Mouse (Mus musculus): ENCODE results near the gene Rrp36. TPM values are rescaled to one million over a fixed set of nuclear protein-coding genes. Genes with fewer than 3 reads are reported as not detected.

The Rrp36 gene
- polyA plus RNA-seq, 2 experiments: 11.4 to 20.3 TPM

DNA sequence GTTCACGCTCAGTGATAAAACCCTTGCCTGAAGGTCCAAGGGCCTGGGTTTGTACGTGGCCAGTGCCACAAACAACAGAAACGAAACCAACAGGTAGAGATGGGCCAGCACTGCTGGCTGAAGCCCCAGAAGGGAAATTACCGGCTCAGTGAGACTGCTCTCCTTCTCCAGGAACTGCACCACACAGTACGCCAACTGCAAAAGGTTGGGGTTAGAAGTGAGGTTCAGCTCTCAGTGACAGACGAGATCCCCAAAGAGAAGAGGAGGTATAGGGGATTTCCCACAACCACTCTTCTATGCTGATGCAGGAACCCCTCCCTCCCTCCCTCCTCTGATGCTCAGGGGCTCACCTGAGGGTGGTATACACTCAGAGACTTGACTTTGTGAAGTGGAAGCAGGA lies 11.8 kb upstream of the Rrp36 start:
- no peak overlapping the region for H3K27ac ChIP-seq
- H3K4me1 ChIP-seq (replicated peaks; ENCODE audit: control insufficient read depth in 2 of 2, insufficient read depth in 2 of 2, low read length in 1 of 2): peaks cover 5 to 9% of the 10 kb centered on the region in 2 experiments
- no peak overlapping the region for H3K9ac ChIP-seq (replicated peaks)
- WGBS (ENCODE audit: insufficient replicate concordance): 78% methylated on average over 6 of the region's 6 CpGs
- no peak overlapping the region for H3K4me3 ChIP-seq (ENCODE audit: insufficient read depth in 1 of 2, low read depth in 2 of 2, low read length in 2 of 2)
- DNase-seq (ENCODE audit: low read depth in 3 of 3, low spot score in 3 of 3): no peak
- H3K9me3 ChIP-seq (ENCODE audit: control insufficient read depth, low read length): no peaks in the 10 kb centered on the region
- H3K4me2 ChIP-seq (ENCODE audit: low read depth): no peak overlapping the region
- no peaks in the 10 kb centered on the region for H3K27me3 ChIP-seq (ENCODE audit: control insufficient read depth, insufficient read depth, low read length)
- no peak for TF ChIP-seq EP300 (IDR thresholded peaks at IDR 0.05; ENCODE audit: low read depth)
- TF ChIP-seq CTCF (IDR thresholded peaks at IDR 0.05; ENCODE audit: low read depth): no peak
- H3K36me3 ChIP-seq (replicated peaks; ENCODE audit: control insufficient read depth, insufficient read depth, low read depth): peaks cover 11% of the 10 kb centered on the region
- ATAC-seq (ENCODE audit: insufficient read depth): no peak

- DNase-seq (ENCODE audit: low read depth in 3 of 3, low spot score in 3 of 3) (no peak), ATAC-seq (ENCODE audit: insufficient read depth) (no peak)
- Histone ChIP-seq H3K4me1 (replicated peaks; ENCODE audit: control insufficient read depth in 2 of 2, insufficient read depth in 2 of 2, low read length in 1 of 2) (peaks cover 14 to 19% of the 10 kb centered on the region in 2 experiments), H3K27me3 (ENCODE audit: control insufficient read depth, insufficient read depth, low read length) (no peaks in the 10 kb centered on the region), H3K4me3 (ENCODE audit: insufficient read depth in 1 of 2, low read depth in 2 of 2, low read length in 2 of 2) (no peak overlapping the region), H3K36me3 (replicated peaks; ENCODE audit: control insufficient read depth, insufficient read depth, low read depth) (peaks cover 11% of the 10 kb centered on the region), H3K27ac (no peak overlapping the region), H3K4me2 (ENCODE audit: low read depth) (no peak overlapping the region), H3K9me3 (ENCODE audit: control insufficient read depth, low read length) (no peaks in the 10 kb centered on the region), H3K9ac (replicated peaks) (no peak overlapping the region)
- WGBS (ENCODE audit: insufficient replicate concordance): 84% methylated on average over 16 of the region's 16 CpGs
- TF ChIP-seq CTCF (IDR thresholded peaks at IDR 0.05; ENCODE audit: low read depth): no peak
- no peak for TF ChIP-seq EP300 (IDR thresholded peaks at IDR 0.05; ENCODE audit: low read depth)
Observed at GRCm38 (mm10) chr17:46682654-46683389, 8.7 kb upstream of the Rrp36 start.

DNA sequence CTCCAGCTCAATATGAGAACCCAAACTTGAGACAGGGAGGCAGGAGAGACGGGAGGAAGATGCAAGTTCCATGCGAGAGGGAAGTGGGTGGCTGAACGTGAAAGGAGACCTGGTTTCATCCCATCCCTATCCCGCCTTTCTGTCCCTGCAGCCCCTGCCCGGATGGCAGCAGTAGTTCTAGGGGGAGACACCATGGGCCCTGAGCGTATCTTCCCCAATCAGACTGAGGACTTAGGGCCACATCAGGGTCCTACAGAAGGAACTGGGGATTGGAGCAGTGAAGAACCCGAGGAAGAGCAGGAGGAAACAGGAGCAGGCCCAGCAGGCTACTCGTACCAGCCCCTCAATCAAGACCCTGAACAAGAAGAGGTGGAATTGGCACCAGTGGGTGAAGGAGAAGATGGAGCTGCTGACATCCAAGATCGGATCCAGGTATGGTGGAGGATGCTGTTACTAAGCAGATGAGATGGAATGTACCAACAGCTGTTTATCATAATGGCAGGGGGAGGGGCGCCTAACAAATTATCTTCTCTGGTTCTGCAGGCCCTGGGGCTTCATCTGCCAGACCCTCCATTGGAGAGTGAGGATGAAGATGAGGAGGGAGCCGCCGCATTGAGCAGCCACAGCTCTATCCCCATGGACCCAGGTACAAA lies 7.4 kb upstream of the Rrp36 start:
- Histone ChIP-seq H3K4me3 (ENCODE audit: insufficient read depth in 1 of 2, low read depth in 2 of 2, low read length in 2 of 2) (peak overlapping the region; percentile 65 to 73), H3K36me3 (replicated peaks; ENCODE audit: control insufficient read depth, insufficient read depth, low read depth) (peaks cover 21% of the 10 kb centered on the region), H3K27me3 (ENCODE audit: control insufficient read depth, insufficient read depth, low read length) (no peaks in the 10 kb centered on the region), H3K4me2 (ENCODE audit: low read depth) (peak overlapping the region; percentile 82), H3K27ac (no peak overlapping the region; the same call in 1 of the 2 replicates), H3K9ac (replicated peaks) (peak overlapping the region; percentile 76), H3K4me1 (replicated peaks; ENCODE audit: control insufficient read depth in 2 of 2, insufficient read depth in 2 of 2, low read length in 1 of 2) (peaks cover 14 to 19% of the 10 kb centered on the region in 2 experiments), H3K9me3 (ENCODE audit: control insufficient read depth, low read length) (no peaks in the 10 kb centered on the region)
- ATAC-seq (ENCODE audit: insufficient read depth) (no peak), DNase-seq (ENCODE audit: low read depth in 3 of 3, low spot score in 3 of 3) (no peak)
- no peak for TF ChIP-seq EP300 (IDR thresholded peaks at IDR 0.05; ENCODE audit: low read depth)
- TF ChIP-seq CTCF (IDR thresholded peaks at IDR 0.05; ENCODE audit: low read depth): no peak
- WGBS (ENCODE audit: insufficient replicate concordance): 24% methylated on average over 12 of the region's 12 CpGs

DNA sequence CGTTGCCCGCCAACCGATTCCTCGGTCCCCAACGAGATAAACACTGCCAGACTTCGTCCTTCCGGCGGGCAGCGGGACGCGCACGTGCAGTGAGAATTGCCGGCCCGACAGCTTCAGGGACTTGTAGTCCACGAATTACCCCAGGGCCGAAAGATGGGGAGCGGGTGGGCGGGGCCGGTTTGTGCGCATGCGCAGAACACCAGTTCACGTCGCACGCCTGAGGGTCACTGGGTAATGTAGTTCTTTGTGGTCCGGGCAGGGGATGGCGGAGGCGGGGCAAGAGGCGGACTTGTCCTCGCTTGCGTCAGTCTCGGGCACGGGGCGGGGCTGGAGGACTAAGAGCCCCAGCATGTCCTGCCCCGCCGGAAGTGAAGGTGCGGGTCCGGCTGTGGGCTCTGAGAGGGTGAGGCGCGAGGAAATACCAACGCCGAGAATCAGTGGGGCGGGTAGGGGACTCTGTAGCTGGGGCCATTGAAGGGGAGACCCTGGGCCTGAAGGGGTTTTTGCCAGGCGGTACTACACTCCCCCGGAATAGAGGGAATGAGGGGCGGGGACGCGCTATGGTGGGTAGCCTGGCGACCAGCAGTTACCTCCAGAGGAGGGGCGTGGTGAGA lies 6.7 kb upstream of the Rrp36 start, which contains the start of gene Klhdc3:
TSS of gene Klhdc3 (minus strand) at position 155 of the 614 bp plus-strand sequence.
- ATAC-seq (ENCODE audit: insufficient read depth) (peak; percentile 95), DNase-seq (ENCODE audit: low read depth in 3 of 3, low spot score in 3 of 3) (peak; percentile 97 to 99 (median 99))
- TF ChIP-seq EP300 (IDR thresholded peaks at IDR 0.05; ENCODE audit: low read depth): no peak
- TF ChIP-seq CTCF (IDR thresholded peaks at IDR 0.05; ENCODE audit: low read depth): peak; percentile 11; the same call in 1 of the 2 replicates
- peak within 1 kb of the TSS; percentile 88 for H3K4me2 ChIP-seq (ENCODE audit: low read depth)
- no peaks in the 10 kb centered on the region for H3K9me3 ChIP-seq (ENCODE audit: control insufficient read depth, low read length)
- H3K4me1 ChIP-seq (replicated peaks; ENCODE audit: control insufficient read depth in 2 of 2, insufficient read depth in 2 of 2, low read length in 1 of 2): peaks cover 14 to 19% of the 10 kb centered on the region in 2 experiments
- under 1% methylated on average over 49 of the region's 49 CpGs for WGBS (ENCODE audit: insufficient replicate concordance)
- peaks cover 25% of the 10 kb centered on the region for H3K36me3 ChIP-seq (replicated peaks; ENCODE audit: control insufficient read depth, insufficient read depth, low read depth)
- peak within 1 kb of the TSS; percentile 19 for H3K27ac ChIP-seq
- peak within 1 kb of the TSS; percentile 65 to 73 for H3K4me3 ChIP-seq (ENCODE audit: insufficient read depth in 1 of 2, low read depth in 2 of 2, low read length in 2 of 2)
- H3K27me3 ChIP-seq (ENCODE audit: control insufficient read depth, insufficient read depth, low read length): no peaks in the 10 kb centered on the region
- peak within 1 kb of the TSS; percentile 76 for H3K9ac ChIP-seq (replicated peaks)
